Mouse (Mus musculus): ENCODE data around the gene Plin1.

Gene Plin1

GRCm38 (mm10) chr7:79732622-79733021 is at the start of gene Plin1:
Plin1 (minus strand) TSS chr7:79732903.
- DNase-seq, result no peak

DNA sequence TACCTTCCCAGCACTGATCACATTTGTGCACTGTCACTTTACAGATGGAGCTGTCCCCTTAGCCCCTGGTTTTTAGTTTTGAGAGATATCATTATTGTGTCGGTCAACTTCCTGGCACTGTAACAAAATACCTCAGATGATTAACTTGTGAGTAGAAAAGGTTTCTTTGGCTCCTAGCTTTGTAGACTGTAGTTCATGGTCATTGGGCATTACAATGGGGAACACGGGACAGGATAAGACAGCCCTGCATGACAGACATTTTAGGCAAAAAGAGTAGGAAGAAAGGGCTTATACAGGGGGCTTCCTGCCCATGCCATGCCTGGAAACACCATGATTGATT is 49.8 kb upstream of the Plin1 start:
- no peak for DNase-seq

GRCm38 (mm10) chr7:79781826-79782515 is 49.3 kb upstream of the Plin1 start:
- no peak for DNase-seq

GRCm38 (mm10) chr7:79780647-79781626 is 48.2 kb upstream of the Plin1 start:
- DNase-seq, result peak; percentile 24

GRCm38 (mm10) chr7:79771561-79772512 is 39.1 kb upstream of the Plin1 start:
- no peak for DNase-seq

GRCm38 (mm10) chr7:79769664-79770063 is 37.0 kb upstream of the Plin1 start:
- DNase-seq, result no peak

DNA sequence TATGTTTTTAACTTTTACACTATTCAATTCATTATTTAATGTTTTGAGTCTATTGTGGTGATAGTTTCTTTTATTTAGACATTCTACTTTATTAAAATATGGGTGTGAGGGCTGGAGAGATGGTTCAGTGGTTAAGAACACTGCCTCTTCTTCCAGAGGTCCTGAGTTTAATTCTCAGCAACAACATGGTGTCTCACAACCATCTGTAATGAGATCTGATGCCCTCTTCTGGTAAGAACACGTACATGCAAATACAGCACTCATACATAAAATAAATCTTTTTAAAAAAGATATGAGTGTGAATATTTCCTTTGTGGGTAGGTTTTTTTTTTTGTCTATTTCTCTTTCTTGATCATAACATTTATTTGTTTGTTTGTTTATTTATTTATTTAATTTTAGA is 33.3 kb upstream of the Plin1 start:
- no peak for DNase-seq

GRCm38 (mm10) chr7:79762106-79762505 is 29.4 kb upstream of the Plin1 start:
- no peak for DNase-seq

GRCm38 (mm10) chr7:79761124-79761876 is 28.6 kb upstream of the Plin1 start:
- no peak for DNase-seq

GRCm38 (mm10) chr7:79759766-79760165 is 27.1 kb upstream of the Plin1 start:
- DNase-seq, result no peak

DNA sequence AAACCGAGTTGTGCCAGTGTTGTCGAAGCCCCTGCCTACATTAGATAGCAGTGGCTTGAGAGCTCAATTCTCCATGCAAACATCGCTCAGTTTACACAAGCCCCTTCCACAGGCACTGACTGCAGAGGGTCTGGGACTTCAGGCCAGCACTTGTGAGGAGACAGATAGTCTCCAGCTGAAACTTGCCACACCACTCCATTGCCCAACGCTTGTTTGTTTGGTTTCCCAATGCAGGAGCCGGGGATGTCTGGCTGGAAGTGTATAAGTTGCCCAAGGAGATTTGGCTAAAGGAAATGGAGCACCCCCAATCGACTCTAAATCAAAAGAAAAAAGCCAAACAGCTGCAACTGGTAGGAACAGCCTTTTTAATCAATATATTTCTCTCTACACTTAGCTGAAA is 25.5 kb upstream of the Plin1 start:
- no peak for DNase-seq

DNA sequence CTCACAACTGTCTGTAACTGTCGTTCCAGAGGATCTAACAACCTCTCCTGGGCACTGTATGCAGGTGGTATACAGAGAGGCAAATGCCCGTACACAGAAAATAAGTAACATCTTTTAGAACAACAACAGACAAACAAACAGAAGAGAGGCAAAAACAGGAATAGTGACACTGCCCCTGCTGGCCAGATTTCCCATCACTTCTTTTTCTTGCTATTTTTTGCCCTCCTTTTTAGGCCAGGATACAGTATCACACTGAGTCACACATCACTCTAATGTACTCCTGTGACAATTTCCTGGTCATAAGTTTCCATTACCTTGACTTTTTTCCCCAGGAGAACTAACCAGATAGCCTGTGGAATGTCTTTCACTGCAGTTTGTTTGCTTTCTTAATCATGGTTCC is 23.6 kb upstream of the Plin1 start:
- DNase-seq, result no peak

DNA sequence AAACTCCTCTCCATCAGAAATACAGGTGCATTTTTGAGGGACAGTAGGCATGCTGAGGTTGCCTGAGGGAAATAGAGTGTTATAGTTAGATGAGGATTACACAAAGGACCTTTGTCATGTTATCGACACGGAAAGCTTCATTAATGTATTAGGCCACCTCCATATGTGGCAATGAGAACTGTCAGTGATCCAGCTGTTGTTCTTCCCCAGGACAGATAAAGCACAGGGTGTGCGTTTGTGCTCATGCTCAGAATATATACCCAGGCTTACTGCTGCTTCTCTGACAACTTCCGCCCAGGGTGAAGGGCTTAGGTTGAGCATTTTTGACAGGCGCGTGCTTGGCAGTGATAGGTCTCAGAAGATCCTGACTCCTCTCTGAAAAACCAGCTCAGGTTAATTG is 16.8 kb upstream of the Plin1 start:
- no peak for DNase-seq

- no peak for DNase-seq
Measured at GRCm38 (mm10) chr7:79747659-79748058, 15.0 kb upstream of the Plin1 start.

- no peak for DNase-seq
Measured at GRCm38 (mm10) chr7:79744585-79744984, 11.9 kb upstream of the Plin1 start.

DNA sequence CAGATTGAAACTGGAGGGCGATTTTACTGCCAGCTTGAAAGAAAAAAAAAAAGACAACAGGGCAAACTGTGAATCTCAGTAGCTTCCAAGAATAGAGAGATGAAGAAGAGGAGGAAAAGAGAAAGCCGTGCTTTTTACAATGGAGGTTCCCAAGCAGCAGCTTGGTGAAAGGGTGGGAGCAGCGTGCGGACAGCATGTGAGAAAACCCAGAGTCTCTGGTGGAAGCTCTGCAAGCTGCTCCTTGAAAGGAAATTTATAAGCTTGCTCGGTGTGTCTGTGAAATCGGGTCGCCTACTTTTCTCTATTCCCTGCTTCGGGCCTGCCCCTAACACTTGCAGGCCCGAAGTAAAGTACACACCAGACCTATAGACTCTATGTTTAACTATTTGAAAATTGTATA is 11.3 kb upstream of the Plin1 start:
- no peak for DNase-seq

GRCm38 (mm10) chr7:79742659-79743536 is 10.2 kb upstream of the Plin1 start, which contains the start of the genes Pex11a and Wdr93:
Pex11a (minus strand) TSS chr7:79743131.
Wdr93 (plus strand) TSS chr7:79743163.
- DNase-seq, result peak; percentile 72

GRCm38 (mm10) chr7:79742277-79742658 is 9.6 kb upstream of the Plin1 start:
- no peak for DNase-seq

DNA sequence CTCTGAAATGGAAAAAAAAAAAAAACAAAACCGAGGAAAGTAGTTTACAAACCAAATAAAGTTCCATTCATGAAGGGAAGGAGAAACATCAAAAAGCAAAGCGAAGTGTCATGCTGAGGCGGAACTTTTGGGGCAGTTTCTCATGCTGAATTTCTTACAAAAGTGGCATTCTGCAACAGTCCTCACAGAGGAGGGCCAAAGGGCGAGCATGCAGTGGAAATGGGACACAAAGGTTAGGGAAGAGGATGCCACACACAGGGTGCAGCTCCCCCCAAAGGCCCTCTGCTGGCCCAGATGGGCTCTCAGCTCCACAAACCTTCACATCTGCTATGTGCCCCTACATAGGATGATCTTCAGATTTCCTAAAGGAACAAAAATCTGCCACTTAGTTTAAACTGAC is 7.6 kb upstream of the Plin1 start:
- DNase-seq, result no peak

GRCm38 (mm10) chr7:79738913-79739312 is 6.2 kb upstream of the Plin1 start:
- DNase-seq, result no peak

DNA sequence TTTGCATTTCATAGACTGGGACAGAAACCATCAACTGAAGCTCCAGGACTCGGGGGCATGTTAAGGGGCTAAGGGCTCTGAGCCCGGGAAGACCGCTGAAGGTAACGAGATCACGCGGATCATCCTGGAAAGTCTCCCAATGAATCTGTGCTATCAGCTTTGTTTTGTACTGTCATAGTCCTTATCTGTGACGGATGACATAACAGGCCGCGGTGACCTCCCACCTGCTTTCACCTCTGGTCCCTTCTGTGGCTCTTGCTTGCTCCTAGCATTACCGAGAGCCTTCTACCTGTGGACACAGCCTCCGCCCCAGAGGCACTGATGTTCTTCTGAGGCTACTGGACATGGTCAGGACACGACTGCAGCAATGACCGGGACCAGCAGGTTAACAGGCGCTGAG is 3.8 kb upstream of the Plin1 start:
- no peak for DNase-seq
